Mouse (Mus musculus): ENCODE results near the gene Sumf1.

Sumf1 gene

GRCm38 (mm10) chr6:108091296-108091695 lies 94.1 kb downstream of the Sumf1 start:
- no peak for DNase-seq (ENCODE audit: low spot score)

GRCm38 (mm10) chr6:108075857-108076256 lies 109.5 kb downstream of the Sumf1 start:
- DNase-seq (ENCODE audit: low spot score), result no peak

GRCm38 (mm10) chr6:108074624-108075023 lies 110.8 kb downstream of the Sumf1 start:
- DNase-seq (ENCODE audit: low spot score), result no peak

GRCm38 (mm10) chr6:108073931-108074330 lies 111.5 kb downstream of the Sumf1 start:
- DNase-seq (ENCODE audit: low spot score), result no peak

GRCm38 (mm10) chr6:108073071-108073470 lies 112.3 kb downstream of the Sumf1 start:
- no peak for DNase-seq (ENCODE audit: low spot score)

- DNase-seq (ENCODE audit: low spot score), result no peak
These were observed 114.4 kb downstream of the Sumf1 start for GRCm38 (mm10) chr6:108070947-108071346.

GRCm38 (mm10) chr6:108065583-108065982 lies 119.8 kb downstream of the Sumf1 start:
- peak; percentile 60 for DNase-seq (ENCODE audit: low spot score)

GRCm38 (mm10) chr6:108064918-108065526 lies 120.4 kb downstream of the Sumf1 start, which contains the start of gene Setmar:
TSS of gene Setmar (plus strand) at chr6:108065045.
- peak; percentile 97 for DNase-seq (ENCODE audit: low spot score)

- no peak for DNase-seq (ENCODE audit: low spot score)
These were observed 124.3 kb downstream of the Sumf1 start for GRCm38 (mm10) chr6:108061121-108061520.

GRCm38 (mm10) chr6:108058066-108058465 lies 127.3 kb downstream of the Sumf1 start:
- DNase-seq (ENCODE audit: low spot score), result no peak

GRCm38 (mm10) chr6:108057353-108057752 lies 128.0 kb downstream of the Sumf1 start:
- no peak for DNase-seq (ENCODE audit: low spot score)

Measured in urinary bladder, postnatal 25 days (tissue).